Mouse (Mus musculus): ENCODE measurements around the gene Zfp982. TPM values are rescaled to one million over a fixed set of nuclear protein-coding genes. Genes with fewer than 3 reads are reported as not detected.
"Not testable (repeated sequence)": the region's sequence is repeated elsewhere in the genome, so short reads cannot be mapped to it uniquely, and the experiment has no call there.

Zfp982 gene
- polyA plus RNA-seq (2021): not detected

- DNase-seq (ENCODE audit: low read depth, low spot score); POLR2A ChIA-PET; in situ Hi-C loops (cut with MboI; ENCODE audit: low pct_unique_long_range_greater_than_20kb); CTCF ChIA-PET; ATAC-seq; H3K27me3 ChIP-seq: not testable (repeated sequence)
Observed at GRCm38 (mm10) chr4:147492117-147492516, at the start of gene Zfp982. Gene Zfp982 (plus strand): TSS chr4:147492417.

DNA sequence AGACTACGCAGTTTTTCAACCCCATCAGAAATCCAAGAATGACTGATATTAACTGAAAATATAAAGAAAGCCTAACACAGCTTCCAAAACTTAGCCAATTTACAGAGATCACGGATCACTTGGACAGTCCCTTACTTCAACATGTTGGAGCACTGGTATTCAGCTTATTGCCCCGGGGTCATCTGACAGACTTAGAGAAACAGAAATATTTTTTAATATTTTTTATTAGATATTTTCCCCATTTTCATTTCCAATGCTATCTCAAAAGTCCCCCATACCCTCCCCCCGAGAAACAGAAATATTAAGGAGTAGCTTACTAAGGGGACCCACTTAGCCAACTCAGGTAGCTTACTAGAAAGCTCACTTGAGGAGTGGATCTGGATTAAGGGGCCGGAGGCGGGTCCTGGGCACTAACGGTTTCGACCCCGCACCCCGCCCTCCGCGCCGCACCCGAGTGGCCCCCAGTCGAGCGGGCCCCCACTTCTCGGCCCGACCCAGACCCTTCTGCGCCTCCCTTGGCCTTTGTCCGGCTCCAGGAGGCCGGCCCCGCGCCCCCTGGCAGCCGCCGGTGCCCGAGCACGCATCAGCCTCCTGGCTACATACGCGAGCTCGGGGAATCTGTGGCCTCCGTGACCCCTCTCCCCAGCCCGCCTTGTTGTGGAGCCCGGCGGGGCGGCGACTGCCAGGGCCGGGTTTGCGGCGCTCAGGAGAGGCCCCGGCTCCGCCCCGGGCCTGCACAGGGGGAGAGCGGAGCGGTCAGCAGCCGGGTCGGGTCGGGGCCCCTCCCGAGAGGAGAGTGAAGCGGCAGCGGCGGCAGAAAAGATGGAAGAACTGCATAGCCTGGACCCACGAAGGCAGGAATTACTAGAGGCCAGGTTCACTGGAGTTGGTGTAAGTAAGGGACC lies 49.3 kb upstream of the Zfp982 start:
- POLR2A ChIA-PET; CTCF ChIA-PET; ATAC-seq; in situ Hi-C loops (cut with MboI; ENCODE audit: low pct_unique_long_range_greater_than_20kb); DNase-seq (ENCODE audit: low read depth, low spot score); H3K27me3 ChIP-seq: not testable (repeated sequence)

DNA sequence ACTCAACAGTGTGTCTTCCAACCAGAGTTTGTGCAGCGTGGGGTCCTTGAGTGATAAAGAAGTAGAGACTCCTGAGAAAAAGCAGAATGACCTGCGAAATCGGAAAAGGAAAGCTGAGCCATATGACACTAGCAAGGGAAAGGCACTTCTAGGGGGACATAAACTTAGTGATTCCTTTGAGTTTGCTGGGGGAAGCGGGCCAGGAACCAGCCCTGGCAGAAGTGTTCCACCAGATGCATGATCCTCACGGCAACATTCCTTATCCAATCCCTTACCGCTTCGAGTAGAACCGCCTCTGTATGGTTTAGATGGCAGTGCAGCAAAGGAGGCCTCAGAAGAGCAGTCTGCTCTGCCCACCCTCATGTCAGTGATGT lies 48.7 kb upstream of the Zfp982 start:
- DNase-seq (ENCODE audit: low read depth, low spot score); POLR2A ChIA-PET; CTCF ChIA-PET: not testable (repeated sequence)

DNA sequence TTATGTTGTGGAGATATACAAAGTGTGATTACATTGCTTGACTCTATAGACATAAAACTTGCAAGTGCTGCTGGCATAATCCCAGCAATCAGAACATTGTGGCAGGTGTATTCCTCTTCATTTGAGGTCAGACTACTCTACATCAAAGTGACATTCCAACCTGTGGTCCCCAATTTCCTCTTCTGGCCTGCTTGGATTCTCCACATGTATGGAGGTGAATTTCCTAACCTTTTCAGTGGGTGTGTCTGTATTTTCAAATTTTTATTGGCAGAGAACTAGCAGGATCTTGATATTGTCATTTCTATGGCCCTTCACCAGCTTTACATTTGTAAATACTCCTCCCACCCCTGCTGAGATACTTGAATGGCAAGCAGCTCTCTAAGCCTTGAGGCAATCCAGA lies 46.8 kb upstream of the Zfp982 start:
- POLR2A ChIA-PET, ATAC-seq, CTCF ChIA-PET: not testable (repeated sequence)

More for the DNA sequence above, 48.7 kb upstream of the Zfp982 start:
- ATAC-seq; H3K27me3 ChIP-seq; in situ Hi-C loops (cut with MboI; ENCODE audit: low pct_unique_long_range_greater_than_20kb): not testable (repeated sequence)

DNA sequence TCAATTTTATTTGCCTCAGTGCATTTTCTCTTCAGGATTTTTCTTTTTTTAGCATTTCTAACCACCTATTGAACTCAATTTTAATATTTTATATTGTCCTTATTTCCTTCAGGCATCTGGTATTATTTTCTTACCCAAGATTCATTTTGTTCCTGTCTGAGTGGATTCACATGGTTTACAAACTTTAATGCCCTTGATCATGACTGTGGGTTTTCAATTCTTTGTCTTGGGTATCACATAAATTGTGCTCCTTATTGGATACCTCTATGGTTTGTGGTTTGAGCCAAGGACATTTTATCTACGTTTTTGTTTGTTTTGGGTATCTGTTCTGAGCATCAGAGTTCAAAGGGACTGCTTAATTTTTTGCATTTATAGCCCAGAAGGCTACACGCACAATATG lies 43.9 kb upstream of the Zfp982 start:
- DNase-seq (ENCODE audit: low read depth, low spot score): no peak
- in situ Hi-C loops (cut with MboI; ENCODE audit: low pct_unique_long_range_greater_than_20kb): no loop called here
- no peak for ATAC-seq
- TF ChIP-seq CTCF (IDR thresholded peaks at IDR 0.05): no peak
- CTCF ChIA-PET: no interaction called here
- POLR2A ChIA-PET: no interaction called here
- no peaks in the 10 kb centered on the region for H3K27me3 ChIP-seq

More for the DNA sequence above, 46.8 kb upstream of the Zfp982 start:
- H3K27me3 ChIP-seq; in situ Hi-C loops (cut with MboI; ENCODE audit: low pct_unique_long_range_greater_than_20kb); DNase-seq (ENCODE audit: low read depth, low spot score): not testable (repeated sequence)

DNA sequence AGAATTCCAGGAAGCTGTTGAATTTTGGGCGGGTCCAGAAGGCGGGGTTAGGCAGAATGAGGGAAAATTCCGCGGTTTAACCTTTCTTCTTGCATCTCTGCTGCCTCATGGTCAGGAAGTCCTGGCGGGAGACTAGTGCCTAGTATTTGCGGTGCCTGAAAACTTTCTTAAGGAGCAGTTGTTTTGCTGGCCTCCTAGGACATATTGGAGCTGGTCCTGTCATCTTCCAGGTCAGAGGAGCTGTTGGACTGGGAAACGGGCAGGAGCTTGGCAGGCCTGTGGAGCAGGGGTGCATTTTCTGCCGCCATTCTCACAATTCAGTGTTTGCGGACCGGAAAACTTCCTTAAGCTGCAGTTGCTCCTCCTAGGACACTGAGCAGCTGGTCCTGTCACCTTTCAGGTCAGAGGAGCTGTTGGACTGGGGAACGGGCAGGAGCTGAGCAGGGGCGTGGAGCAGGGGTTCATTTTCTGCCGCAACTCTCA lies 43.1 kb upstream of the Zfp982 start:
- CTCF ChIA-PET: no interaction called here
- H3K27me3 ChIP-seq: no peaks in the 10 kb centered on the region
- DNase-seq (ENCODE audit: low read depth, low spot score) (no peak), ATAC-seq (no peak)
- in situ Hi-C loops (cut with MboI; ENCODE audit: low pct_unique_long_range_greater_than_20kb): no loop called here
- POLR2A ChIA-PET: no interaction called here
- TF ChIP-seq CTCF (IDR thresholded peaks at IDR 0.05): no peak

DNA sequence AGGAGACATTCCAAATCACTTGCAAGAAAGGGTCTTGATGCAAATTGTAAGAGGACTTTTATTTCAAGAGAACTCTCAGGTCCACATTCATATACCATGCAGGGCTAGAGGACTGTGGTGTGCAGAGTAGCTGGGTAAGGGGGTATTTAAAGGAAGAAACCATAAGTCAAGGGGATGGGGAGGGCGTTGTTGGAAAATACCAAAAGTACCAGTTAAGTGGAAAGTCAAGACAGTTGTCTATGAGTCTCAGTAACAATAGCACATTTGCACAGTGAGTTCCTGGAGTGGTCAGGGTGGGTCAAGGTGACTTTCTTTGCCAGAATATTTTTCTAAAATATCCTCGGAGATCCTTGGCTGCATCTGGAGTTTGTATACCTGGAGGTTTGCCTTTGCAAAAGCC lies 42.2 kb upstream of the Zfp982 start:
- DNase-seq (ENCODE audit: low read depth, low spot score); ATAC-seq; POLR2A ChIA-PET; H3K27me3 ChIP-seq; CTCF ChIA-PET; in situ Hi-C loops (cut with MboI; ENCODE audit: low pct_unique_long_range_greater_than_20kb): not testable (repeated sequence)

DNA sequence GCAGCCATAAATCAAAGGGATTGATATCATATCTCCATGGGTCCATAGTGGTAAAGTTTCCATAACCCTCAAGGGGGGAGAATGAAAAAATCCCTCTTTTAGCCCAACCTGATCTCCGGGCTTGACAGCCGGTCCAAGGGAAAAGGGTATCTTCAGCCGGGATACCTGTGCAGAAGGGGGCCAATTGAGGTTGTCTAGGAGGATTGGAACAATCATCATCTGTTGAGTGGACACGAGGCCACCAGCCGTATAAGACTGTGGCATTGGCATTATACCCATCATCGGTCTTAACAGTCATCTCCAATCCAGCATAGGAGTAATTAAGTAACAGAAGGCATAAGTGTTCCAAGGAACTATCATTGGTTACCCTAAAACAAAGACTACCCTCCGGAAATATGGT lies 25.0 kb upstream of the Zfp982 start:
- in situ Hi-C loops (cut with MboI; ENCODE audit: low pct_unique_long_range_greater_than_20kb); DNase-seq (ENCODE audit: low read depth, low spot score); CTCF ChIA-PET; H3K27me3 ChIP-seq; ATAC-seq; POLR2A ChIA-PET: not testable (repeated sequence)

DNA sequence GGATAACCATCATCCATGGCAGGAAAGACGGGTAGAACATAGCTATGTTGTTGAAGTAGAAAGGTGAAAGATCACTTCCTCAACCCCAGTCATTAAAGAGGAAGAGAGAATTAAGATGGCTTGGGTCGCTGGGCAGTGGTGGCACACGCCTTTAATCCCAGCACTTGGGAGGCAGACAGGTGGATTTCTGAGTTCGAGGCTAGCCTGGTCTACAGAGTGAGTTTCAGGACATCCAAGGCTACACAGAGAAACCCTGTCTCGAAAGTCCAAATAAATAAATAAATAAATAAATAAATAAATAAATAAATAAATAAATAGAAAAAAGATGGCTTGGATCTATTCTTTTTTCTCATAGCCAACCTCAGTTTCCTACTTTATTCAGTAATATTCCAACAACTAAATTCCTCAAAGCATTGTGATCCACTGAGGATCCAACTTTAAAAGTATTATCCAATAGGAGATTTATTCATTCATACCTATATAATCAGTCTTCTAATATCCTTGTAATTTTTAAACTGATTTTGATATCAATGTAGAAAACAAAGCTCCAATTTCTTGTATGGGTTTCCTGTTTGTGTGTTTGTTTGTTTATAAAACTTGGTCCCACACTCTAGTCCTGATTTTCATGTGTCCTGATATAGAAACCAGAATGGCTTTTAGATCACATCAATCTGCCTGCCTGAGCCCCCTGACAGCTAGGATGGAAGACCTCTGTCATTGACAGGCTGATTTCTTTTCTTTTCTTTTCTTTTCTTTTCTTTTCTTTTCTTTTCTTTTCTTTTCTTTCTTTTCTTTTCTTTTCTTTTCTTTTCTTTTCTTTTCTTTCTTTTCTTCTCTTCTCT lies 6.8 kb downstream of the Zfp982 start:
- in situ Hi-C loops (cut with MboI; ENCODE audit: low pct_unique_long_range_greater_than_20kb); H3K27me3 ChIP-seq; POLR2A ChIA-PET; DNase-seq (ENCODE audit: low read depth, low spot score); ATAC-seq; CTCF ChIA-PET: not testable (repeated sequence)

- TF ChIP-seq CTCF (IDR thresholded peaks at IDR 0.05): no peak
- CTCF ChIA-PET: no interaction called here
- ATAC-seq (no peak), DNase-seq (ENCODE audit: low read depth, low spot score) (no peak)
- H3K27me3 ChIP-seq: no peaks in the 10 kb centered on the region
- POLR2A ChIA-PET: no interaction called here
- in situ Hi-C loops (cut with MboI; ENCODE audit: low pct_unique_long_range_greater_than_20kb): loop anchor here (25.0 kb wide), 1 partner anchor 172 kb away; no protein-coding TSS in a partner anchor
Observed at GRCm38 (mm10) chr4:147509174-147509573, 17.0 kb downstream of the Zfp982 start.

GRCm38 (mm10) chr4:147518981-147519380 lies 26.8 kb downstream of the Zfp982 start:
- in situ Hi-C loops (cut with MboI; ENCODE audit: low pct_unique_long_range_greater_than_20kb): loop anchor here (5.0 to 25.0 kb wide), 2 partner anchors 182 to 1962 kb away; no protein-coding TSS in a partner anchor
- no peaks in the 10 kb centered on the region for H3K27me3 ChIP-seq
- ATAC-seq (no peak), DNase-seq (ENCODE audit: low read depth, low spot score) (no peak)
- ChIA-PET POLR2A (no interaction called here), CTCF (no interaction called here)
- no peak for TF ChIP-seq CTCF (IDR thresholded peaks at IDR 0.05)
